Comparison of ENCODE assay signal across 9 mouse cellular contexts in the genomic region with DNA sequence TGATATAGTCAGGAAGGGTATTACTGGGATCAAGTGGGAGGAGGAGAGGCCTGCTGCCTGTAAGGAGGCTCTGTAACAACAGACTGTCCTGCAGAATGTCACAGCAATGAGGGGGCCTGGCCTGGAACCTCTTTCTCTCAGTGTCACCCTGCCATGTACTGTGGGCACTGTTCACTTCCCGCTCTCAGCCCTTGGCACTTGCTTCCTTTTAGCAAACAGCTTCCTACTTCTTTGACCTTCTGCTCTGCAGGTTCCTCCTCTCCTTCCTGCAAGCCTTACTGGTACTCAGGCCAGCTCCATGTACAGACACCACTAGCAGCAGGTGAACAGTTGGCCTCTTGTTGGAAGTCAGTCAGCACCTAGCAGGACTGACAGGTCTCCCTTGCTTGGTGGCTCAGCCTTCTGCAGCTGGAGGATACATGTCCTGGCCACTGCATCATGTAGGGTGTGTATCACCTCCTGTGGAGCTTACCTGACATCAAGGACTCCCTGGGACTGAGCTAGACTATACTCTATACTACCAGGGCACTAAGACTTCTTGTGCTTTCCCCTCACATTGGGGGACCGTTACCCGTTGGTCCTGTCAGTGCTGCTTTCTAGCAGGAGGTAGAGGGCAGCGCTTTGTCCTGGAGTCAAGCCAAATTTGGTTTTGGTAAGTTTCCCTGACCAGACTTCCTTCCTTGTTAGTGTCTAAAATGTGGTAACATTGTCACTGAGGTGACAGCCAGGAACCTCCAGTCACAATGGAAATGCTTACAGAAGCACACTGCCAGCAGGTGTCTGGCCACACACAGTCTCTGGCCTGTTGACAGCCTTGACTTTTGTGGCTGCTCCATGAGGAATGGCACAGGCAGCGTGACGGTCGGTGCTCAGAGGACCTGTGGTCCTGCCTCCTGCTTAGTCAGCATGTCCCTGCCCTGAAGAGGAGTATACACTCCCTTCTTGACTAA.
DNase-seq lines count a peak whose midpoint lies in the region; ATAC-seq lines count a peak whose summit lies in the region.
"Had no signal": no experiment of that assay in that cellular context is flagged by ENCODE, and none has a peak within 500 bp of the region (broad histone marks: within the 10 kb centered on the region; RNA-seq: fewer than 3 reads in every experiment).

No protein-coding gene starts in this region.

- H3K36me3 ChIP-seq in heart, embryonic 13.5 days, result no peaks in the 10 kb centered on the region

- no peak for ATAC-seq in heart, embryonic 13.5 days (ENCODE audit: extremely low read depth, insufficient number of reproducible peaks, low FRiP score, low TSS enrichment)

- H3K4me1 ChIP-seq in heart, embryonic 13.5 days, result peaks cover 60% of the 10 kb centered on the region

- WGBS in heart, embryonic 13.5 days, result 39% methylated on average over 7 of the region's 7 CpGs

- DNase-seq in heart, postnatal 4 days, result no peak
- DNase-seq in adrenal gland, adult 8-10 months, result peak; percentile 38
- DNase-seq in cerebellum, adult 8-10 months, result peak; percentile 51
- DNase-seq in lung, postnatal 36 days, result peak; percentile 51
- DNase-seq in embryo, embryonic 11 days, result no peak
- no peak for DNase-seq in thymus, postnatal 36 days
- DNase-seq in ovary, adult 18-20 months (ENCODE audit: low spot score), result no peak
- DNase-seq: heart, postnatal 10 days had no signal

- H3K4me2 ChIP-seq in heart, embryonic 13.5 days, result no peak overlapping the region

- H3K4me3 ChIP-seq in heart, embryonic 13.5 days, result no peak overlapping the region

- no peaks in the 10 kb centered on the region for H3K27me3 ChIP-seq in heart, embryonic 13.5 days (replicated peaks)

- H3K9ac ChIP-seq in heart, embryonic 13.5 days, result peak overlapping the region; percentile 35

- H3K9me3 ChIP-seq in heart, embryonic 13.5 days, result no peaks in the 10 kb centered on the region

- no peak overlapping the region for H3K27ac ChIP-seq in heart, embryonic 13.5 days (replicated peaks)

Comparison
In these comparisons a context has a peak if more than half of its experiments do, and no peak if none do; other contexts are left out.
1. DNase-seq: peak in adrenal gland, adult 8-10 months (single experiment), cerebellum, adult 8-10 months (single experiment) and lung, postnatal 36 days (single experiment); none in heart, postnatal 4 days (single experiment), embryo, embryonic 11 days (single experiment), thymus, postnatal 36 days (0 of 2) and ovary, adult 18-20 months (single experiment).